Mouse (Mus musculus) frontal cortex, postnatal 36 days (tissue): ENCODE results near the gene Slc25a12.

Source experiments
- DNase-seq, 2 experiments: peaks; one replicate each; pipeline ENCODE4 v3.0.0; 2022; ENCODE audit warnings: low spot score in 2 of 2

The Slc25a12 gene

DNA sequence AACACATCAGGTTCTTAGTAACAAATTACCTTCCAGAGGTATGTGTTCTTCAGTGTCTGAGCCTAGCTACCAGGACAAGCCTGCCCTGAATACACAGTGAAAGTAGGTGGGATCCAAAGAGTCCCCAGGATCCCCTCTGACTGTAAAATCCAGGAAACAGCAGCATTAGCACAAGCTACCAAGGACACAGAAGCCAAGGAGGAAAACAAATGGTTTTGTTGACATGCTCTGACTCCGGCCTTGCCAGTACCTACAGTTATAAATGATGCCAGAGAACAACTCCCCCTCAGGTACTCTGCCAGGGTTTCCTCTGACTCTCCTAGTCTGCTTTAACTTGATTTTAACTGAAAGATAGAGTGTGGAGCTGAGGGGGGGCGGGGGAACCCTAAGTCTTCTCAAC, 18.0 kb downstream of the Slc25a12 start:
- DNase-seq: no peak

DNA sequence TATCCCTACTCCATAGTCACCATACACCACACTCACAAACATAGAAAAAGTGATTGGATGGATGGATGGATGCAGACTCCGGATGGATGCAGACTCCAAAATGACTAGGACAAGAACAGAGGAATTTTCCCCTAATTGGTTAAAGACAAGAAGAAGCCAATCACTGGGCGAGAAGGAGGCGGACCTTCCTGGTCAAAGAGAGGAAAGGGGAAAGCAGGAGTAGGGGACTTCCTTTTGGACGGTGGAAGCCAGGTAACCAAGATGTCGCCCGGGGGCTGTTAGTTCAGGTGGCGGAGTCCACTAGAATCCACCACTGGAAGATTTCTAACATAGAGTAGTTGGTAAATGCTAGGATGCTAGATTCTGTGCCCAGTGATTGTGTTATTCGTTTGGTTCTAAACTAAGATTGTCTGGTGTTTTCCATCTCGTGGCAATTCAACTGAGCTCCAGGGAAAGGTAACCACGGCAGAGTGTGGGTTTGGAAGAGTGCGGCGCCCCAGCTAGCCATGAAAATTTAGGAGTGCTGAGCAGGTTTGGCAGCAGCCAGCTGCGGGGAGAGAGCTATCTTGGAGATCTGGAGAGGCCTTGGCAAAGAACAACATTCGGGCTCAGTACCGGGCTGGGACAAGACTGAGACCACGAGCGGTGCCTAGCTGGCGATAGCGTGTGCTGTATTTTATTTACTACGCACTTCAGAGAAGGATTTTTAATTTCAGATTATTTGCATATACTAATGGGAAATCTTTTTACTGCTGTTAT, 19.6 kb downstream of the Slc25a12 start:
- no peak for DNase-seq

- no peak for DNase-seq
Measured at GRCm38 (mm10) chr2:71347160-71347559, 20.4 kb downstream of the Slc25a12 start.

GRCm38 (mm10) chr2:71343884-71344640, 23.5 kb downstream of the Slc25a12 start:
- DNase-seq: peak in 1 of 2 experiments; percentile 12

- DNase-seq: no peak
Measured at GRCm38 (mm10) chr2:71340126-71340525, 27.4 kb downstream of the Slc25a12 start.

GRCm38 (mm10) chr2:71338145-71338796, 29.3 kb downstream of the Slc25a12 start:
- no peak for DNase-seq

GRCm38 (mm10) chr2:71336631-71337030, 30.9 kb downstream of the Slc25a12 start:
- DNase-seq: no peak

DNA sequence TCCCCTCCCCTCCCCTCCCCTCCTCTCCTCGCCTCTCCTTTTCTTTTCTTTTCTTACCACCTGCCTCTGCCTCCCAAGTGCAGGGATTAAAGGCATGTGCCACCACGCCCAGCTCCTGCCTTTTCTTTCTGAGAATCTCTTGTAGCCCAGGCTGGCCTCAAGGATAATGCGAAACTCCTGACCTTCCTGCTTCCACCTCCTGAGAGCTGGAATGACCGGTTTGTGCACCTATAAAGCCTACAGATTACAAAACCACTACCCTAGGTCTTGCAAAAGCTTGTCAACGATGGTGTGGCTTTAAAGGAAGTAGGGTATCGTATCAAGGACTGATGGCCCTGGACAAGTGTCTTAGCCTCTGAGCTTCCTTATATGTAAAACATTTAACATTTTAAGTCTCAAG, 31.3 kb downstream of the Slc25a12 start:
- no peak for DNase-seq

GRCm38 (mm10) chr2:71333986-71334822, 33.3 kb downstream of the Slc25a12 start:
- no peak for DNase-seq

DNA sequence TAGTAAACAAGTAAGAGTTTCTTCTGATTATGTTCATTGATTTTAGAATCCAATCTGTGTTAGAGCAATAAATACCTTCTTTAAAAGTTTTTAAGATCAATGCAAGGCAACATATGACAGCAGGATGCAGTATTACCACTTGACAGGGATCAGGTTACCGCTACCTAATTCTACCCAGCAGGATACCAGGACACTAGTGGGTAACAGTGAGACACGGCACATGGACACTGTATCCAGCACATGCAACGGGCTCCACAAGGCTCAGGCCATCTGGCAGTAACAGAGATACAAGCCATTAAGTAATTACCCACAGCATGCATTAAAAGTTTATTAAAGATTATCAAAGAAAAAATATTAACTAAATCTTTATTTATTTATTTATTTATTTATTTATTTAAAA, 37.8 kb downstream of the Slc25a12 start:
- DNase-seq: no peak

DNA sequence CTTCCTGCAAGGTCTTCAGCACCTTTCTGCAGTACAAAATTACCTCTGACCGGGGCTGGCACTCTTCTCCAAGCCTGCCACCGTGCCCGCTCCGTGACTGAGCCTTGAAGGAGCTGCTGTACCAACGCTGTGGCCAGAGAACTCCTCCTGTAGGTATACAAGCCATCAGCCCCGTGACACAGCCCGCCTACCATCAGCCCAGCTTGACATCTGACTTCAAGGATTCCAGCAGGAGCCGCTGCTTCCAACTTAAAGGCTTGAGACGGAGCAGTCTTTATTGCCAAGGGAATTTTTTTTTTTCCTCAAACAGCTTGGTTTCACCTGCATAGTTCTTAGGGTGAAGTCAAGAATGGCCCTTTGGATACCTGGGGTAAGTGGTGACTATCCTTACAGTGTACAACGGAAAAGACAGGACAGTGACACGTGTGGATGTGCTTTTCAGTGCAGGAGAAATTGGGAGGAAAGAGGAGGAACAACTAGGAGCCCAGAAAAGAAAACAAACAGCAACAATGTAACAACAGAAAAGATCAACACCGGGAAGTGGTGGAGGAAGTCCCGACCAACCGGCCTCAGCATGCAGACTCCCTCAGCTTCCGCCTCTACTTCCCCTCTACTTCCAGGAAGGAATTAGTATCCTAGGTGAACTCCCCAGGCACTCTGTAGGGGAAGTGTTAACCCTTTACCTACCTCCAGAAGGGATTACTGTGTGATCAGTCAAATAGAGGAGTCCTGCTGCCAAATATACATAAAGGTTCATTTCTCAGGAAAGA, 39.0 kb downstream of the Slc25a12 start:
- DNase-seq: no peak

DNA sequence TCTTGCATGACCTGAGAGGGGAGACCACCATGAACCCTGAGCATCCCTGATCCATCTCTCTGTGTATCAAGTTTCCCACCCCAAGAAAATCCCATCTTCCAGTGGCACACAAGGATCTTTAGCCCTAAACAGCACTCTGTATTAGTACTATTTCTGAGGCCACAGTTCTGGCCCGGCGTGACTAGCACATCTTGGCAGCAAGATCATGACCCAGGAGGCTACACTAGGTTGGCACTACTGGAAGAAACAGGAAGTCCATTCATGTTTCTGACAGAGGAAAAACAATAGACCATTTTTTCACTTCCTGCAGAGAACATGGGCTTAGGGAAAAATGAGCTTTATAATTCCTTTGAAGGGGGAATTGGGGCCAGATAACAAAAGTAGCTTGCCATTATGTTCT, 39.8 kb downstream of the Slc25a12 start:
- no peak for DNase-seq

GRCm38 (mm10) chr2:71326766-71327464, 40.6 kb downstream of the Slc25a12 start:
- DNase-seq: no peak

DNA sequence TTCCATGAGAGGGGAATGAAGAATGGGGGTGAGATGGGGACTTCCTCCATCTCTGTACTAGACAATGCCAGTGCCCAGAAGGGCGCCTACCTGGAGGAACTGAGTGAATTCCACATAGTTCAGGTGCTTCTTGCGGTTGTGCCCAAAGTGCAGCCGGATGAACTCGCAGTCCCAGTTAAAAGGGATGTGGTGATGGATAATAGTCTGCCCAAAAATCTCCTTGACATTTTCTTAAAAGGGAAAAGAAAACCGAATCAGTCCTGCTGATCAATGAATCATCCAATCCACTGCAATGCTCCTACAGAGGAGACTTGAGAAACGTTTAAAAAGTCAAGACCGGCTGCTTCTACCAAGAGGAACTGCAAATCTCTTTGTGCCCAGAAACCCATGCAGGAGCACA, 43.7 kb downstream of the Slc25a12 start:
- DNase-seq: no peak

DNA sequence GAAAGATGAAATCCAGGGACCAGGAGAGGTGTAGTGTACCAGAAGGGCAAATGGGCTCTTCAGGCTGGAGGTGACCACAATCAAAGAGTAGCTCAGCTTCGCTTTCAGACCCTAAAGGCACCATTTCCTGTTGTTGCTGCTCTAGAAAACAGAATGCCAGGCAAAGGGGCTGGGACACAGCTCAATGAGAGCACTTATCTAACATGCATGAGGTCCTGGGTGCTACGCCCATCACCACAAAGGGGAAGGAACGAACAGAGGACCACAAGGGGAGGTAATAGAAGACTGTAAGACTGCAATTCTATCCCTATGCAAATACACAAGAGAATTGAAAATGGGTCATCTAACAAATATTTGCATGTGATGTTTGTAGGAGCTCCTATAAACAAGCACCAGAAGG, 46.1 kb downstream of the Slc25a12 start:
- no peak for DNase-seq

- DNase-seq: no peak
Measured at GRCm38 (mm10) chr2:71316116-71316789, 51.3 kb downstream of the Slc25a12 start.

- DNase-seq: no peak
Measured at GRCm38 (mm10) chr2:71315022-71315421, 52.5 kb downstream of the Slc25a12 start.

- no peak for DNase-seq
Measured at GRCm38 (mm10) chr2:71314080-71314479, 53.5 kb downstream of the Slc25a12 start.

DNA sequence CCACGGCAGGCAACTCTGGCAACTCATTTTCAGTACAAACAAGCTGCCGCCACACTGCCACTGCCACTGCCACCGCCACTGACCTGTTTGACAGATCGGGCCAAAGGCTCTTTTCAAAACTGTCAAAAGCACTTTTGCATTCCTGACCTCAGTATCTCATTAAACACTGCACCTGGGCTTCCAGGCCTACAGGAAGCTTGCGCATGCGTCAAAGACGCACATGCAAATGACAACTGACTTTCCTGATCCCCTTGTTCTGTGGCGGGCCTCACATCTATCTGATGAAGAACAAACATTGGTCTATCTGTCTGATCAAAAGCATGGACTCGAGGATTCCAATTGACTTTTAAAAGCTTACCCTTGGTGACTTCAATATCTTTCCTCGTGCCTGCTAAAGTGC, 55.5 kb downstream of the Slc25a12 start:
- no peak for DNase-seq

DNA sequence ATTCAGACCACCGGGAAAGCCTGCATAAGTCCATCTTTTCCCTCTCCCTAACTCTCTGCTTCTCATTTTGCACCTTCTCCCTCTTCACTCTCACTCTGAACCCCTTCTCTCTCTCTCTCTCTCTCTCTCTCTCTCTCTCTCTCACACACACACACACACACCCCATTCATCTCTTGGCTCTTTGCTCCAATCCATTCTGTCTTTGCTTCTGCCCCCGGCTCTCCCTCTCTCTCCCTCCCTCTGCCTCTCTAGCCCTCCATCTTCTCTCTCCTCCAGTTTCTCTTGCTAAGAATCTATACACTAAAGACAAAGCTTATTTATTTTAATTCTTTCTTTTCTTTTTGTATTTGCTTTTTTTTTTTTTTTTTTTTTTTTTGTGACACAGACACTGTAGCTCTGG, 57.8 kb downstream of the Slc25a12 start:
- no peak for DNase-seq
